Mouse (Mus musculus): ENCODE measurements around the gene Haus6.

Haus6 gene

GRCm38 (mm10) chr4:86575283-86575983 lies 36.4 kb downstream of the Haus6 start, which contains the start of gene Rraga:
Gene Rraga, plus strand, starts transcription at chr4:86575668.
- peak; percentile 91 for DNase-seq (ENCODE audit: low read depth, low spot score)

- DNase-seq (ENCODE audit: low read depth, low spot score) = no peak
Measured at GRCm38 (mm10) chr4:86574939-86575282, 36.9 kb downstream of the Haus6 start.

GRCm38 (mm10) chr4:86561061-86561460 lies 50.8 kb downstream of the Haus6 start:
- DNase-seq (ENCODE audit: low read depth, low spot score) = no peak

- DNase-seq (ENCODE audit: low read depth, low spot score) = no peak
Measured at GRCm38 (mm10) chr4:86559006-86559405, 52.8 kb downstream of the Haus6 start.

- no peak for DNase-seq (ENCODE audit: low read depth, low spot score)
Measured at GRCm38 (mm10) chr4:86558228-86558627, 53.6 kb downstream of the Haus6 start, which contains the start of gene Saxo1. Gene Saxo1, minus strand, starts transcription at chr4:86558328.

GRCm38 (mm10) chr4:86557371-86557770 lies 54.5 kb downstream of the Haus6 start:
- no peak for DNase-seq (ENCODE audit: low read depth, low spot score)

GRCm38 (mm10) chr4:86555035-86555707 lies 56.7 kb downstream of the Haus6 start:
- peak; percentile 39 for DNase-seq (ENCODE audit: low read depth, low spot score)

- DNase-seq (ENCODE audit: low read depth, low spot score) = no peak
Measured at GRCm38 (mm10) chr4:86548332-86548731, 63.5 kb downstream of the Haus6 start.

- DNase-seq (ENCODE audit: low read depth, low spot score) = peak; percentile 16
Measured at GRCm38 (mm10) chr4:86545615-86546014, 66.2 kb downstream of the Haus6 start.

GRCm38 (mm10) chr4:86543999-86544398 lies 67.9 kb downstream of the Haus6 start:
- DNase-seq (ENCODE audit: low read depth, low spot score) = no peak

GRCm38 (mm10) chr4:86541573-86541972 lies 70.3 kb downstream of the Haus6 start:
- no peak for DNase-seq (ENCODE audit: low read depth, low spot score)

GRCm38 (mm10) chr4:86538936-86539335 lies 72.9 kb downstream of the Haus6 start:
- no peak for DNase-seq (ENCODE audit: low read depth, low spot score)

- DNase-seq (ENCODE audit: low read depth, low spot score) = no peak
Measured at GRCm38 (mm10) chr4:86537972-86538371, 73.9 kb downstream of the Haus6 start.

GRCm38 (mm10) chr4:86534091-86534481 lies 77.8 kb downstream of the Haus6 start:
- DNase-seq (ENCODE audit: low read depth, low spot score) = no peak

- DNase-seq (ENCODE audit: low read depth, low spot score) = no peak
Measured at GRCm38 (mm10) chr4:86533406-86534090, 78.3 kb downstream of the Haus6 start.

GRCm38 (mm10) chr4:86529161-86529560 lies 82.7 kb downstream of the Haus6 start:
- DNase-seq (ENCODE audit: low read depth, low spot score) = no peak
